Mouse (Mus musculus) lung, adult 2 months (tissue): ENCODE data around the gene Snrpd3.

Experiments
- CTCF ChIP-seq: fragments of 200-500 bp; IDR thresholded peaks from 2 replicates; pipeline ENCODE4 v1.5.1; 2011; ENCODE audit warnings: mild to moderate bottlenecking, low read length, control low read depth; ENCODE audit not compliant: insufficient read depth
- POLR2A ChIP-seq: fragments of 200-500 bp; IDR thresholded peaks from 2 replicates; pipeline ENCODE4 v1.6.1; 2011; ENCODE audit warnings: low read depth, mild to moderate bottlenecking, control low read depth, low read length, borderline replicate concordance; ENCODE audit errors: extremely low read depth

DNA sequence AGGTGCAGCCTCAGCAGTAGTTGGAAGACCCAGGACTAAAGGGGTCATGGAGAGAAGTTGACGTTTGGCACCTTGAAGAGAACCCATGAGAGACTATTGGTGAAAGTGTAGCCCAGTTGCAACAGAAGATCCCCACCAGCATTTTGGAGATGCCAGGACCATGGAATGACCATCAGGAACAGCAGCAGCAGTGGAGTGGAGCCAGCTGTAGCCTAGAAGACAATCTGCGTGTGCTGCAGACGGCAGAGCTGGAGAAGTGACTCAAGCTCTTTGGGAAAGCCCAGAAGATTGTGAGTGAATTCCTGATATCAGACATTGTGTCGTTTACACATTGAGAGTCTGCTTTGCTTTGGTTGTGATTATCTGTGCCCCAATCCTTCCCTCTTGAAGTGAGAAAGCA is 35.6 kb upstream of the Snrpd3 start:
- no peak for TF ChIP-seq POLR2A
- TF ChIP-seq CTCF, result no peak
